11 mouse cellular contexts compared by ENCODE assay signal in the genomic region with DNA sequence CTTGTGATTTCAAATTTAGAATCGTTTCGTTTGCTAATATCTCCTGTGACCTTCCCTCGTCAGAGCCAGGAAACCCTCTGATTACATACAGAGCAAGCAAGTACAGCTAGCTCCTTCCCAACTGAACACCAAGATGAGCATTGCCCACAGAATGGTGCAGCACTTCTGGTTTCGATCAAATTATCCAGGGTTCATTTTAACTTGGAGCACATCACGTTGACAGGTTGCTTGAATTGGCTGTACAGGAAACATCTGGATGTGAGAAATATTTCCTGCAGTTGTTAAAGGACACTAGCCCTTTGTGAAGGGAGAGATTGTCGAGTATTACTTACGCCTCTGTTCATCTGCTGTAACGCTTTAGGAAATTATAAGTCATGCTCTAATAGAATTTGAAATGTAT.
DNase-seq lines count a peak whose midpoint lies in the region; ATAC-seq lines count a peak whose summit lies in the region.
"Had no signal": no experiment of that assay in that cellular context is flagged by ENCODE, and none has a peak within 500 bp of the region (broad histone marks: within the 10 kb centered on the region; RNA-seq: fewer than 3 reads in every experiment).

No protein-coding gene starts in this region.

- H3K27me3 ChIP-seq in forebrain, embryonic 11.5 days (ENCODE audit: control insufficient read depth, insufficient read depth, low read length), result no peaks in the 10 kb centered on the region
- no peaks in the 10 kb centered on the region for H3K27me3 ChIP-seq in forebrain, embryonic 16.5 days (replicated peaks; ENCODE audit: control insufficient read depth, insufficient read depth, low read length)
- no peaks in the 10 kb centered on the region for H3K27me3 ChIP-seq in lung, embryonic 15.5 days
- H3K27me3 ChIP-seq in embryonic facial prominence, embryonic 14.5 days (replicated peaks; ENCODE audit: control insufficient read depth, insufficient read depth, low read length), result no peaks in the 10 kb centered on the region
- H3K27me3 ChIP-seq: liver, embryonic 13.5 days had no signal

- no peak overlapping the region for H3K4me3 ChIP-seq in forebrain, embryonic 11.5 days (ENCODE audit: low read depth, low read length)
- H3K4me3 ChIP-seq in forebrain, embryonic 16.5 days (replicated peaks; ENCODE audit: low read length), result no peak overlapping the region
- no peak overlapping the region for H3K4me3 ChIP-seq in lung, embryonic 15.5 days
- no peak overlapping the region for H3K4me3 ChIP-seq in embryonic facial prominence, embryonic 14.5 days (ENCODE audit: low read depth, low read length)
- H3K4me3 ChIP-seq: liver, embryonic 13.5 days had no signal

- H3K27ac ChIP-seq in forebrain, embryonic 11.5 days (ENCODE audit: low read depth, low read length), result 0 out of 2 replicates have a peak overlapping the region, but pooled peaks have one; percentile 6
- H3K27ac ChIP-seq in forebrain, embryonic 16.5 days (ENCODE audit: low read length), result no peak overlapping the region
- H3K27ac ChIP-seq in lung, embryonic 15.5 days, result no peak overlapping the region
- H3K27ac ChIP-seq in embryonic facial prominence, embryonic 14.5 days (replicated peaks; ENCODE audit: low read depth, low read length), result peak overlapping the region; percentile 69
- H3K27ac ChIP-seq: liver, embryonic 13.5 days had no signal

- WGBS in forebrain, embryonic 11.5 days, result 62% methylated on average over 8 of the region's 8 CpGs
- 79% methylated on average over 8 of the region's 8 CpGs for WGBS in forebrain, embryonic 16.5 days
- WGBS in lung, embryonic 15.5 days, result 27% methylated on average over 8 of the region's 8 CpGs
- WGBS in embryonic facial prominence, embryonic 14.5 days, result 15% methylated on average over 8 of the region's 8 CpGs

- no peak overlapping the region for H3K9ac ChIP-seq in forebrain, embryonic 11.5 days (ENCODE audit: low read length)
- no peak overlapping the region for H3K9ac ChIP-seq in forebrain, embryonic 16.5 days (replicated peaks; ENCODE audit: low read depth, low read length)
- H3K9ac ChIP-seq in lung, embryonic 15.5 days, result no peak overlapping the region
- H3K9ac ChIP-seq in embryonic facial prominence, embryonic 14.5 days (ENCODE audit: low read depth, low read length), result no peak overlapping the region
- H3K9ac ChIP-seq: liver, embryonic 13.5 days had no signal

- no peak for DNase-seq in forebrain, embryonic 11.5 days (ENCODE audit: low spot score)
- no peak for DNase-seq in lung, postnatal 10 days
- peak; percentile 81 for DNase-seq in embryonic facial prominence, embryonic 14.5 days (ENCODE audit: low spot score)
- no peak for DNase-seq in thymus, postnatal 14 days
- no peak for DNase-seq in kidney, adult 11 months
- DNase-seq: kidney, adult 9 months; layer of hippocampus, adult 9-11 months; liver, embryonic 13.5 days had no signal

- H3K9me3 ChIP-seq in forebrain, embryonic 11.5 days (ENCODE audit: control insufficient read depth, low read length), result no peaks in the 10 kb centered on the region
- H3K9me3 ChIP-seq in forebrain, embryonic 16.5 days (ENCODE audit: control insufficient read depth, low read length), result no peaks in the 10 kb centered on the region
- H3K9me3 ChIP-seq in lung, embryonic 15.5 days, result no peaks in the 10 kb centered on the region
- H3K9me3 ChIP-seq in embryonic facial prominence, embryonic 14.5 days (ENCODE audit: control insufficient read depth, low read length), result no peaks in the 10 kb centered on the region
- H3K9me3 ChIP-seq: liver, embryonic 13.5 days had no signal

- no peak for ATAC-seq in forebrain, embryonic 11.5 days (replicated peaks; ENCODE audit: low FRiP score)
- no peak for ATAC-seq in forebrain, embryonic 16.5 days
- no peak for ATAC-seq in lung, embryonic 15.5 days (ENCODE audit: borderline replicate concordance, extremely low read depth, low FRiP score, low TSS enrichment)
- peak; percentile 58; the same call in 1 of the 2 replicates for ATAC-seq in embryonic facial prominence, embryonic 14.5 days (ENCODE audit: low read depth)
- peak; percentile 76 for ATAC-seq in megakaryocyte progenitor cell, adult 5-6 weeks (replicated peaks; ENCODE audit: poor library complexity)

- no peaks in the 10 kb centered on the region for H3K36me3 ChIP-seq in forebrain, embryonic 11.5 days (ENCODE audit: control insufficient read depth, insufficient read depth, low read length)
- H3K36me3 ChIP-seq in forebrain, embryonic 16.5 days (ENCODE audit: control insufficient read depth, insufficient read depth), result no peaks in the 10 kb centered on the region
- H3K36me3 ChIP-seq in lung, embryonic 15.5 days, result no peaks in the 10 kb centered on the region
- no peaks in the 10 kb centered on the region for H3K36me3 ChIP-seq in embryonic facial prominence, embryonic 14.5 days (ENCODE audit: control insufficient read depth, insufficient read depth, low read length)

- H3K4me1 ChIP-seq in forebrain, embryonic 11.5 days (replicated peaks; ENCODE audit: control insufficient read depth, insufficient read depth, low read length), result peaks cover 4% of the 10 kb centered on the region; the same call in 1 of the 2 replicates
- H3K4me1 ChIP-seq in forebrain, embryonic 16.5 days (replicated peaks; ENCODE audit: control insufficient read depth, insufficient read depth, low read length), result no peaks in the 10 kb centered on the region
- peaks cover 10% of the 10 kb centered on the region for H3K4me1 ChIP-seq in lung, embryonic 15.5 days
- peaks cover 20% of the 10 kb centered on the region for H3K4me1 ChIP-seq in embryonic facial prominence, embryonic 14.5 days (ENCODE audit: control insufficient read depth, insufficient read depth, low read length)

- no peak overlapping the region for H3K4me2 ChIP-seq in forebrain, embryonic 11.5 days (ENCODE audit: low read depth, low read length, severe bottlenecking)
- no peak overlapping the region for H3K4me2 ChIP-seq in forebrain, embryonic 16.5 days (ENCODE audit: low read length)
- H3K4me2 ChIP-seq in lung, embryonic 15.5 days, result 0 out of 2 replicates have a peak overlapping the region, but pooled peaks have one; percentile 4
- H3K4me2 ChIP-seq in embryonic facial prominence, embryonic 14.5 days (ENCODE audit: low read depth, low read length), result peak overlapping the region; percentile 25
- H3K4me2 ChIP-seq: liver, embryonic 13.5 days had no signal

Comparison
In these comparisons a context has a peak if more than half of its experiments do, and no peak if none do; other contexts are left out.
1. H3K27ac ChIP-seq: peak in forebrain, embryonic 11.5 days (single experiment) and embryonic facial prominence, embryonic 14.5 days (single experiment); none in forebrain, embryonic 16.5 days (single experiment) and lung, embryonic 15.5 days (single experiment).
2. ATAC-seq: peak in embryonic facial prominence, embryonic 14.5 days (single experiment) and megakaryocyte progenitor cell, adult 5-6 weeks (single experiment); none in forebrain, embryonic 11.5 days (single experiment), forebrain, embryonic 16.5 days (single experiment) and lung, embryonic 15.5 days (single experiment).
3. H3K4me2 ChIP-seq: peak in lung, embryonic 15.5 days (single experiment) and embryonic facial prominence, embryonic 14.5 days (single experiment); none in forebrain, embryonic 11.5 days (single experiment) and forebrain, embryonic 16.5 days (single experiment).